Mouse (Mus musculus): ENCODE measurements at regions not wholly inside any gene's neighbourhood (a gene's known extent, or its start where the extent isn't known, plus 50 kb on each side); places are given as distances from the start of the nearest gene placed in this dataset.
A peak's percentile ranks its signal among the peaks of the same experiment; 100 is the strongest.

- no peak for DNase-seq
Observed at GRCm38 (mm10) chr9:61144685-61145318, 227.4 kb upstream of the Tle3 start.

GRCm38 (mm10) chr9:61145738-61146137, 226.4 kb upstream of the Tle3 start:
- DNase-seq = no peak

- no peak for DNase-seq
Observed at GRCm38 (mm10) chr9:61151201-61151600, 221.0 kb upstream of the Tle3 start.

- DNase-seq = no peak
Observed at GRCm38 (mm10) chr9:61151901-61152337, 220.2 kb upstream of the Tle3 start.

- DNase-seq = no peak
Observed at GRCm38 (mm10) chr9:61154721-61155120, 217.4 kb upstream of the Tle3 start.

- DNase-seq = no peak
Observed at GRCm38 (mm10) chr9:61155851-61156250, 216.3 kb upstream of the Tle3 start.

GRCm38 (mm10) chr9:61158192-61158770, 213.9 kb upstream of the Tle3 start:
- DNase-seq = no peak

GRCm38 (mm10) chr9:61159159-61159558, 213.0 kb upstream of the Tle3 start:
- DNase-seq = no peak

- no peak for DNase-seq
Observed at GRCm38 (mm10) chr9:61159616-61160015, 212.6 kb upstream of the Tle3 start.

GRCm38 (mm10) chr9:61162884-61163283, 209.3 kb upstream of the Tle3 start:
- no peak for DNase-seq

- no peak for DNase-seq
Observed at GRCm38 (mm10) chr9:61163671-61164288, 208.4 kb upstream of the Tle3 start.

GRCm38 (mm10) chr9:61164501-61165251, 207.5 kb upstream of the Tle3 start:
- no peak for DNase-seq

- no peak for DNase-seq
Observed at GRCm38 (mm10) chr9:61166115-61166514, 206.1 kb upstream of the Tle3 start.

GRCm38 (mm10) chr9:61167097-61167842, 204.9 kb upstream of the Tle3 start:
- no peak for DNase-seq

- DNase-seq = peak; percentile 21 to 59
Observed at GRCm38 (mm10) chr9:61168931-61169330, 203.2 kb upstream of the Tle3 start.

- no peak for DNase-seq
Observed at GRCm38 (mm10) chr9:61169506-61170090, 202.6 kb upstream of the Tle3 start.

GRCm38 (mm10) chr9:61170921-61171320, 201.2 kb upstream of the Tle3 start:
- no peak for DNase-seq

GRCm38 (mm10) chr9:61172421-61172820, 199.7 kb upstream of the Tle3 start:
- no peak for DNase-seq

GRCm38 (mm10) chr9:61173548-61173947, 198.6 kb upstream of the Tle3 start:
- no peak for DNase-seq

GRCm38 (mm10) chr9:61175381-61175780, 196.8 kb upstream of the Tle3 start:
- DNase-seq = no peak

GRCm38 (mm10) chr9:61176856-61177255, 195.3 kb upstream of the Tle3 start:
- DNase-seq = no peak

Measured in thymus, adult 18-20 months (tissue).